Mouse (Mus musculus) natural killer cell, adult 2 months (primary cell): ENCODE measurements at regions not wholly inside any gene's neighbourhood (a gene's known extent, or its start where the extent isn't known, plus 50 kb on each side); places are given as distances from the start of the nearest gene placed in this dataset.
"Not testable (repeated sequence)": the region's sequence is repeated elsewhere in the genome, so short reads cannot be mapped to it uniquely, and the experiment has no call there.

Source experiments
- DNase-seq, 2 experiments: peaks; one replicate each; pipeline ENCODE4 v3.0.0; 2022; ENCODE audit warnings: low spot score in 2 of 2

DNA sequence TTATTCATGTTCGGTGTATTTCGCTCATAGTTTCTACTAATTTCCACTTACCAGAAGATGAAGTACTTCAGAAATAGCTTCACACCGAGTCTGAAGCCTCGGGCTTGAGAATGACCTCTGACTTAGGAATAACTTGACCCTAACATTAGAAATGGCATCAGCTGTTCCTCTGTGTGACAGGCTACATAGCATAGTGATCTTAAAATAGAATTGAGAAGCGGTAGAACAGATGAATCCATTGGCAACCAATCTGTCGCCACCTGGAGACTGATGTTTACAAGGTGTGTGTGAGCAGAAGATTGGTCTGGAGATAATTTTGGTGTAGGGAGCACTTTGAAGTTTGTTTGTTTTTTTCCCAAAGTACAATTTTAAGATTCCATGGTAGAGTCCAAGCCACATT is 60.9 kb upstream of the Ahi1 start:
- DNase-seq: no peak

DNA sequence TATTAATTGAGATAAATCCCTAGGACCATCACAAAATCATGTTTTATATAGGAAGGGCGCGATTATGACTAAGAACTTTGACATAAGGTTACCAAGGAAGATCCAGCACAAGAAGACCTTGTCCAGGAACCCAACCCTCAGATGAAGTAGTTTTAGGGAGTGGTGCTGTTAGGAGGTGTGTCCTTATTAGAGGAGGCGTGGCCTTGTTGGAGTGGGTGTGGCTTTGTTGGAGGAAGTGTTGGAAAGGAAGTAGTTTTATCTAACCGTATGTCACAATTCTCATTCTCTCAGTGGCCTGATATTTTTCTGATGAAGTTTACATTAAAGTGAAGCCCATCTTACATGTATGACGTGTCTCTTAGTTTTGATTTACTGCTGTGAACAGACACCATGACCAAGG is 68.7 kb upstream of the Ahi1 start:
- peak; percentile 9 to 17 for DNase-seq

DNA sequence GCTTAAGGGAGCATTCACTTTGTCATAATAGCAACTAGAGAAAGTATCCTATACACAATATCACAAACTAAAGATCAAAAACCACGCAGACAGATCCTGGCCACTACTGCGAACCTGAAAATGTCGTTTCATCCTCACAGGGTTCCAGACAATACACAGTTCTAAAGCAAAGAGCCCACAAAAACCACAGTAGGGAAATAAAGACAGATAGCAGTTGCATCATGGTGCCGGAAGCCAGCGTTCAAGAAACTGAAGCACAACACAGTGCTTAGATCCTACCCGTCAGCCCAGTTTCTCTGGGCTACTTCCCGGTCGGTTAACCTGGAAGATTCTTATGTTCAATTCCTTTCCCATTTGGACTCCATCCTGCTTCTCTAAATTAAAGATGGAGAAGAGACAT is 69.7 kb upstream of the Ahi1 start:
- DNase-seq: peak; percentile 51 to 54

DNA sequence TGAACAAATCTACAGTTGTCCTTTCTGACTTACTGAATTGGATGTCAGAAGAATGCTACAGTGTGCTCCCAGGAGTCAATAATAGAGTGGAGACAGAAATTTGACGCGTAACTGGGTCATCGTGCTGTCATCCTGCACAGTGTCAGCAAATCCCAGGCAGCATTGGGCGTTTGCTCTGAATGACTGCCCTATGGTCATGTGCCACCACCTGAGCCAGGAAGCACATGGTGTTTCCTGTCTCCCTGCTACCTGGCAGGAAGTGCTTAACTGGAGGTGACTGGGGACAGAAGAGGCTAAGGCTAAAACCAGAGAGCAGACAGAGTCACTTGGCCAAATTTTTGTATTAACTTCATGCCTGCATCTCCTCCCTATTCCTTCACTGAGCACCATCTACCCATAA is 72.1 kb upstream of the Ahi1 start:
- no peak for DNase-seq

DNA sequence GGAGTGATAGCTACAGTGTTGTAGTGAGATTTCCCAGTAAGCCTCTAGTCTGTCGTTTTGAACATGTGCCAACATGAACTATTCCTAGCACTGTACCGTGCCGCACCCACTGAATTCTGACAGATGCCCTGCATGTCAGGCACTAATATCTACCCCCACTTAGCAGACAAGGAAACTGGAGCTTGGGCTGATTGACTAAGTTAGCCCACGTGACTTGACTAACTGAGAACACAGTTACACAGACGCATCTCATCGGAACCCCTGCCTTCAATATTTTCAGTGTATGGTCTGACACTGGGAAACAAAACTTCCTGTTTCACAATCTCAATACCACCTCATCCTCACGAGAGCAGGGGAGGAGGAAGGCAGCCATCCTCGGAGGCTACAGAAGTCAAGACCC is 72.9 kb upstream of the Ahi1 start:
- DNase-seq: no peak

DNA sequence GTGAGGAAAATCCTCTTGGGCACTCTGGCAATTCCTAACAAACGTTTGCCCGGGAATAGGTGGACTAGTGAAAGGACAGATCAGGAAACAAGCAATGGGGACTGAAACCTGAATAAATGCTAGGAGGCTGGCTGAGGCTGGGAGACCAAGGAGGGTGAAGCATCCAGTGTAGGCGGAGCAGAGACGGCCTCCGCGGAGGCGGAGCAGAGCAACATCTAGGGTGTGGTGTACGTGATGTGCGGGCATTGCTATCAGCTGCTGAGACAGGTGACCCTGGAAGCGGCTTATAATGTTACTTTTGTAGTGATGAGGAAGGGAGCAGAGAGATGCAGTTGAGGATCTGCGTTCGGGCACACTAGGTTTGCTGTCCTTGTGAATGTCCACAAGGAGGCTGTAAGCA is 85.3 kb upstream of the Ahi1 start:
- DNase-seq: no peak

DNA sequence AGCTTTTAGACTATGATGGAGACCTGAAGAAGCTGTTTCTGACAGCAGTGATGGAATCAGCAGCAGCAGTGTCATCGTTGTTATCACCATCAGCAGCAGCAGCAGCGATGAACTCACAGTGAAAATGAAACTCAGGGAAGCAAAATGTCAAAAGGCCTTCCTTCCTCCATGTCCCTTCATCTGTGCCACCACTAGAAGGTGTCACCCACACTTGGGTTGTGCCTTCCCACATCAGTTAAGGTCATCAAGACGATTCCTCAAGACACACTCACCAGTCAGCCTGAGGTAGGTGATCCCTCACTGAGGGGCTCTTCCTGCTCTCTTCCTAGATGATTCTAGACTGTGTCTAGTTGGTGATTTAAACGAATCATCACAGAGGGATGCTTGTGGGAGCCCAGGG is 87.3 kb upstream of the Ahi1 start:
- DNase-seq: peak; percentile 45 to 68

DNA sequence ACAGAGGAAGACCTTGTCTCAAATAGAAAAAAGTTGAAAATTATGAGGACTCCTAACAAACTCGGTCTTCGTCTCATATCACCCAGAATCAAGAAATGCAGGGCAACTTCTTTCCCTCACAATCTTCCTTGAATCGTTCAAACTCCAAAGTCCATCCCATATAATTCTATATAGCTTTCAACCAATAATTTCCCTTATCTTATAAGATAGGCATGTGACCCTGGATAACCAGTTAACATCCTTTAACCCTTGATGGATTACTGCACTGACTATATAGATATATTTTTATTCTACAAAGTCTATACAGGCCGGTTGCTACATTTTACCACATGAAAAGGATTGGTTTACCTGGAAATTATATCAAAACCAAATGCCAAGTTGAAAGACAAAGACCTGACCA is 94.9 kb upstream of the Ahi1 start:
- no peak for DNase-seq

DNA sequence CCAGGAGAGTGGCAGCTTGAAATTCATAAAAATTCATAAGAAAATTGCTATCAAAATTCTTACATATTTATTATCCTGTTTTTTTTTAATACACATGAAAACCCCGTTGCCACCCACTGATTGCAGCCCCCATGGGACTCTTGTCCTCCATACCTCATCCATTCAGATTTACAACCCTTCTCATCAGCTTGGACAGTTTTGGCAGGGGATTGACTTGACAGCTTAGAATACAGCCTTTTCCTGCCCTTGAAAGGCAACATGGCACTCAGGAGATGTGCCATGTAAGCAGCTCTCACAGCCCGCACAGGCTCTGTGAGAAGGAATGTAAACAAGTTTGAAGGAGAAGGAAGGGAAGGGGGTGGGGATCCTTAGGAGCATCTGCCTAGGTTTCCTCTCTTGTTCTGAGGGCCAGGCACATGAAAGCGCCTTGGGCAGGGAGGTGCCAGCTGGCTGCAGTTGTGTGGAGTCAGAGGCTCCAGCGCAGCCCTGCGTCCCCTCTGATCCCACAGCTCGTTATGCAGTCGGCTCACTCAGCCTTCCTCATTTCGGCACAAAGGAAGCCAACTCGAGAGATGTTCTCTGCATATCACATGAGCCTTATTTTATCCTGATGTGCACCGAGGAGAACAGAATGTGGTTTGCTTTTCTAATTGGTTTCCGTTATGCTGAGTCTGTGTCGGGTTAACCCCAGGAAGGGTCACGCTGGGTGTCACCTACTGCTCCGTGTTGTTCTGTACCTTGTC is 97.6 kb upstream of the Ahi1 start:
- DNase-seq: peak; percentile 36 to 46

DNA sequence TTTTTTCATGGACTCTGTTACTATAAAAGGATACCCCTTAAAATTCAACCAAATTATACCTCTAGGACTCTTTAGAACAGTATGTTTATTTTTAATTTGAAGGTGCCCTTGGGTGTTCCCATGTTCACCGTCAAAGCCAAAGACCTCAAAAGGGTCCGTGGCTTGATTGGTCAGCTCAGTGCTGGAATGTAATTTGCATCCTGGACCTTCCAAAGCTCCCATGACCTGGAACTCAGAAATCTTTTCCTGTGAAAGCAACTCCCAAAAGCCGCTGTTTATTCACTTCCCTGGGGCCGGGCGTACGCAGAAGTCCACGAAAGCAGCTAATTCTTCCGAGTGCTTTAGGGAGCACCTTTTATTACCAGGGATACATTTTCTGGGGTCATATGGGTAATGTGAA is 105.1 kb upstream of the Ahi1 start:
- DNase-seq: no peak

DNA sequence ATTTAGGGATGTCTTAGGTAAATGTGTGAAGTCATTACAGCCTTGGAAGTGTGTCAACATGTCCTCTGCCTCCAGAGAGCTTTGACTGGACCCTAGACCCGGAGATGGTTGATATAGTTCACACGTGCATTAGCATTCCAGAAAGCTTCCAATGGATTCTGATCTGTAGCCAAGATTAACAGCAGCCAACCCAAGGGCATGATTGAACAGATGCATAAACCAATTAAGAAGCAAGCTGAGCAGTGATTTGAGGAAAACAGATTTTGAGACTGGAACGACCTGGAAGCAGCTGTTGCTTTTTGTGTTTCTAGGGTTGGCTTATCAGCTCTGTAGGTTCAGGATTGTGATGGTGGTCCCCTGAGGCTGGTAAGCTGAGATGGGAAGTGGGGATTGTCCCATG is 109.1 kb upstream of the Ahi1 start:
- no peak for DNase-seq

DNA sequence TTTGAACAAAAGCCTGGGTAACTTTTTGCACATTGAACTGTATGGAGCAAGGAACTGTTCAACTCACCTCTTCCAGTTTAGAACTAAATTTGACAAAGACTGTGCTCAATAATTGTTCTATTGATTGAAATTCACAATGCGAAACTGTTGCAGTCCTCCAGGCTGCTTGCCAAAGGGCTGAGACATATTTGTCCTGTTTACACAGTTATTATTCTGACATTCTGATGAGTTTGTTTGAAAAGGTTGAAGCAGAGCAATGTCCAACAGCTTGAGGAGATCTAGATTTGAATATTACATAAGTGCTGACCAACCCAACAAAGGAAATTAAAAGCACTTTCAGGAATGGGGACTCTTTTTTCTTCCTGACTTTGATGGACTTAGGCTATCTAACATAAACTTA is 110.2 kb upstream of the Ahi1 start:
- DNase-seq: no peak

DNA sequence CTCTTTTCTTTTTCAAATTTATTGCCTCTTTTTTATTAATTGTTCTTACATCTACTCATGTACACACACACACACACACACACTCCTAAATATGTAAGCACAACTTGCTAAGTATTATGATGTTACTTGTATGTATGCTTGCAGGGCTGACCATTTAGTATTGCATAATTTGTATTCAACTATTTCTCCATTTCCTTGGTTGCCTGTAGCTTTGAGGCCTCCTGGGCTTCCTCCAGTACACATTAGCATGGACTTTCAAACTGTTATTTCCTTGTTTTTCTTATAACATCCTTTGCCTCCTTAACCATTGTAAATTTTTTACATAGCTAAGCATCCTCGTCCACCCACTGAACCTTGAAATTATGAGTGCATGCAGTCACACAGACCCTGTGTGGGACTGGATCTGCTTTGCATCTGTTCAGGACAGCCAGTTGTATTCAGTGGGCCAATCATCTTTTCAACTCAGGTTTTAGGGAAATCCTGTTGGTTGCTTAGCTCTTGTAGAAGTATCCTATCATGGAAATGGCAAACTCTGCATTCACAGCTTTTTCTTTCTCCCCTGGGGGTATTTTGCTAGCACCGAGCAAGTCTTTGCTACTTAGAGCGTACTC is 110.8 kb upstream of the Ahi1 start:
- DNase-seq: no peak

DNA sequence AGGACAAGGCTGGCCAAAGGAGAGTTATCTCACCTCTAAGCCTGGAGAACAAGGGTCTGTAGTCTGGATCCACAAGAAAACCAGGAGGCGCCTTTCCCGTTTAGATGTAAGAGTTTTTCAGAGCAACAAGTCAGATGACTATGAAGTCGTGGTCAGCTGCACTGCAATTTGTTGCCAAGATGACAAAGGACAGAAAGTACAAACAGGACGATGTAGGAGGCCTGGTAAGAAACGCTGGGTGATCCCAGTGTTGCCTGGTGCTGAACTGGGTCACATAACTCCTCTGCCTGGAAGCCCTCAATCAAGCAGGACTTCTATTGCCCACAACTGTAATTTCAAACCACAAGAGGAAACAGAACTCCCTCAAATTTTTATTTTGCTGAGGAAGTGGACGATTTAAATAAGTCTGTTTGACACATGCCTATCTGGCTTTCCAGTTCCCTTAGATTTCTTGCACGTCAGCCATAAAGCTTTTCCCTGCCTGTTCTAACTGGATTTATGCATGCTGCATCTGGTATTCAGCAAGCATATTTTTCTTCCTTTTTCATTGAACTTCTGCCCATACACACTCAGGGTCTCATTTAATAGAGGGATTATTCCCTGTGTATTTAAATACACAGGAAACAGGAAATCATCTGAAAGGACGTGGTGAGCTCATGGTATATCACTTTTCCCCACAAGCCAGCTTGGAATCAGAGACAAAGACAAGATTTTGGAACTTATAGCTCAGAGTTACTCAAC is 113.5 kb upstream of the Ahi1 start:
- no peak for DNase-seq

DNA sequence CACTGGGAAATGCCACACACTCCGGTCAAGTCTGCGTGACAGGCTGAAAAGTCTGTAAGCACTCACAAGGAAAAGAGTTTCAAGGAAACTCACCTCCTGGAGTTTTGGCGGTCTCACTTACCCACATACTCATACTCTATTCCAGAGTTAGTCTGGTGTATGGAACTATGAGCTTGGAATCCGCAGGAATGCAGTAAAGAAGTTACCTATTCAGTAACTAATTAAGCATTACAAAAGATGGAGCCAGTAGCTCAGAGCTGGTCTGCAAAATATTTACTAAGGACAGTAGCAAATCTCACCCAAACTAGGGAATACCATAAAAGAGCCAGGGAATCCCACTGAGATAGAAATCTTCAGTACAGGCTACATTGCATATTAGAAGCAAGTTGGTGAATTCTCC is 111.9 kb upstream of the Pde7b start:
- DNase-seq: not testable (repeated sequence)

DNA sequence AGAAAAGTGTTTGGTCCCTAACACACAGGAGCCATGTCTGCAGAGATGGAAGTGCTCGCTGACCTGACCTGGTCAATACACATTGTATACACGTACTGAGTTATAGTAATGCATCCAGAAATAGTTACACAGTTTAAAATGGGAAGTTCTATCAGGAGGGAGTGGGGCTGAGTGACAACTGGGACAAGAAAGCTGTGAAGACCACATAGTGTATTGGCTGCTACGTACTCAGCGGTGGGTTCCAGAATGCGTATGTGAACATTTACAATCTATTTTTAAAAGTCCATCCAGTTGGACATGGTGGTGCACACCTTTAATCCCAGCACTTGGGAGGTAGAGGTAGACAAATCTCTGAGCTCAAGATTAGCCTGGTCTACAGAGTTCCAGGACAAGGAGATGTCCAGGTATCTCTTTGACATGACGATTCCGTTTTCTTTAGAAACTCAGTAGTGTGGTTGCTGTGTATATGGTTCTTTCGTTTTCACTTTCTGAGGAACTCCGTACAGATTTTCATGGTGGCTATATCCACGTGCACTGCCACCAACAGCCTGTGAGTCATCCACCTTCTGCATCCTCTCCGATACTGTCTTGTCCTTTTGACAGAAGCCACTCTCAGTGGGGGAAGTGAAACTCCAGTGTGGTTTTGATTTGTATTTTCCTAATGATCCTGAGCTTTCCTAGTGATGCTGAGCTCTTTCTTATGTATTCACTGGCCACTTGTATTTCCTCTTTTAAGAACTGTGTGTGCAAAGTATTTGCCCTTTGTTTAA is 110.1 kb upstream of the Pde7b start:
- peak; percentile 60 to 80 for DNase-seq

DNA sequence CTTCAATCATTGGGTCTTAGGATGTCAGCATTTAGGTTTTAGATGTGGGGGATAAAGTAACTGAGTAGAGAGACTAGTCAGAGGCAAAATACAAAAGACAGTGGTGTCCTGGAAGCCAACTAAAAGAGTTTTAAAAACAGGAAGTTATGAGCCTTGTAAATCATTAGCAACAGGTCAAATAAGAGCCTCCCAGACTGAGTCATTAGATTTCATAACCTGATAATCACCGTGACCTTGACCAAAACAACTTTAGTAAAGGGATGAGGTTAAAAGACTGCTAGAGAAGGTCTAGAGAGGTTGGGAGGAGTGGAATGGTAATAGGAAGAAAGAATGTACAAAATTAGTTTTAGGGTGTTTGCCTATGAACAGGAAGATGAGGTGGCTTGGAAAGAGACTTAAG is 103.4 kb upstream of the Pde7b start:
- DNase-seq: no peak

DNA sequence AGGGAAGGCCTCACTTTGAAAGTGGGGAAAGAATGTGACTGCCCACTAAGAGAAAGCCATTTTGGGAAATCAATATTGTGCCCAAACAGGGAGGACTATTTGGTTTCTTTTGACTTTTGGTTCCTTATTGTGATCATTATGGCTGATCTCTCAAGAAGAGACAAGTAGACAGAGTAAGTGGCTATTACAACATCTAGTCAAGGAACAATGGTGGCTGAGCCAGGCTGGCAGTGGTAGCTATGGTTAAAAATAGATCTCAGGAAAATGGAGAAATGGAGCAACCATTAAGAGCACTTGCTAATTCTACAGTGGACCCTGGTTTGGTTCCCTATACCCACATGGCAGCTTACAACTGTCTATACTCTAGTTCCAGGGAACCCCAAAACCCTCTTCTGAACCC is 102.6 kb upstream of the Pde7b start:
- DNase-seq: no peak

DNA sequence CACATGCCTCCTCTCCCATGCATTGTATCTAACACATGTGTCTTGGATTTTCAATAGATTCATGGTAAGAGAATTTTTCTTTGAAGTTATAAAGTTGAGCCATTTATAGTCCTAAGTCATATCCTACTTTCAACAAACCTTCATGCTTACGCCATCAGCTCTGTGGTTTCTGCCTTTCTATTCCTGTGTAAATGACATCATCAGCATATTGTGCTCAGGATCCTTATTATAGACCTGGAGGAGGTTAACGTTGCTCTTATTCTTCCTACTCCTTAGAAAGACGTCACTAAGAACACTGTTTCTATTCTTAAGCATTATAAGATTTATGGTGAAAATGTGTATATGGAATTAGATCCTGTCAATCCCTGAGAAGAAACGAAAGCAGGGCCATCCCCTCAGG is 93.7 kb upstream of the Pde7b start:
- DNase-seq: no peak

DNA sequence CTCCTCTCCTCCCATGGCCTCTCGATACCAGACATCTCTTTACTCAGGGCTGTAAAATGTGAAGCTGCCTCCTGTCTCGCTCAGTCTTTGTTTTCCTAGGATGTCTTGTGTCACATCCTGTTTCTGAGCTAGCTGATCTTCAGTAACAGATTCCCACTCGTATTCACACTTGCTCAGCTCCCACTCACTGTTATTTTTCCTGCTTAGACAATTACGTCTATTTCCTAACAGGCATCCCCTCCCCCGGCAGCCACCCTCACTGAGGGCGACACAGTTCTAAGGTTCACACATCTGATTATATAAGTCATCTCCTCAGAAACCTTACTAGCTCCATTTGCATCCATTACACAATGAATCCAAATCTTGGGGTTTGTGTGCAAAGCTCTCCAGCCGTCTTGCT is 74.9 kb upstream of the Pde7b start:
- no peak for DNase-seq

DNA sequence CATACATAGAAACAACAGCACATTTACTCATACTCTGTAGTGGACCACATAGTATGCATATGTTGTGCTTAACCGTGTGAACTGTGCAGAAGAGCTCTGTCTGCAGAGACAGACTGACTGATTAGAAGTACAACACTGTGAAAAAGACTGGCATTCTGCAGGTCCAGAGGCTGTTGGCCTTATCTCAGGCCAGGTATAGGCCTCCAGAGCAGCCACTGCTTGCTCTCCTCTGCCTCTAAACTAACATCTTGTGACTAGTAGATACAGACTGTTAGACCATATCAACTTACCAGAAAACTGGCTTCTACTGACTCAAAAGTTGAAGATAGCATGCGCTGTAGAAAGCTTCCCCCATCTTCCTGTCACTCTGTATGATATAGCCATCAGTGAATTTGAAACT is 73.5 kb upstream of the Pde7b start:
- DNase-seq: no peak

DNA sequence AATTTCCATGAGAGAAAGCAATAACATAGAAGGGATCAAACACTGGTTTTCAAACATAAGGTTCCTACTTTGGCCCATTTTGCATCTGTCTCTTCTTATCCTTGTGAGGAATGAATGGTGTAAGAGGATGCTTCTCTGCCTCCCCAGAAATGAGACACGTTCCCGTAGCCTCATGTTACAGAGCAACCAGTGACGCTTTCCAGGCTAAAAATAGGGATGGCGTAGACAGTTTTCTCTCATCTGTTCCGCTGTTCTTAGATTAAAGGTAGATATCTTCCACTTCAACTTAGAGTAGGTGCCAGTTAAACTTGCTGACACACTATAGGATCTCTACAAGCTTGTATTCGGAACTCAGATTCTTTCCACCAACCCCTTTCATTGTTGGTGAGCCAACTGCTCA is 69.1 kb upstream of the Pde7b start:
- no peak for DNase-seq
